Mouse (Mus musculus) brain, embryonic 18.5 days (tissue): ENCODE results near the gene Gm7929.
"Not testable (repeated sequence)": the region's sequence is repeated elsewhere in the genome, so short reads cannot be mapped to it uniquely, and the experiment has no call there.

Source experiments
- DNase-seq: peaks from one replicate; pipeline ENCODE4 v3.0.0-alpha.2; 2012; ENCODE audit warnings: low read depth, low spot score

The Gm7929 gene

DNA sequence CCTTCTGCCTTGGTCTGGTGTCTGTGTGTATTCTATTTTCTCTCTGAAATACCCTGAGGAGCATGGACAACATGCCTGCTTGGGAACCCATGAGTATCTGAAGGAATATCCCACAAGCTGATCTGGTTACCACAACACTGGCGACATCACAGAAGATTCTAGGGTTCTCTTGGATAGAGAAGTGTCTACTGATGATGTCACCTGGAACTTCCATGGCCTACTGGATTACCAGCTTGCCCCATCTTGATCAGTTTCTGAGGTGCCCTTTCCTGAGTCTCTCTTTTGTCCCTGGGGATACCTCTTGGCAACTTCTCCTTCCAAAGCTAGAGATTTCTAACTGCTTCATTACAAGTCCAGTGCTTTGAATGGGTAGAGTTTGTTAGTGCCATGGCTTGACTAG, at the start of gene Gm7929:
Gene Gm7929, minus strand, starts transcription at position 101 of the 400 bp plus-strand sequence.
- DNase-seq: not testable (repeated sequence)

DNA sequence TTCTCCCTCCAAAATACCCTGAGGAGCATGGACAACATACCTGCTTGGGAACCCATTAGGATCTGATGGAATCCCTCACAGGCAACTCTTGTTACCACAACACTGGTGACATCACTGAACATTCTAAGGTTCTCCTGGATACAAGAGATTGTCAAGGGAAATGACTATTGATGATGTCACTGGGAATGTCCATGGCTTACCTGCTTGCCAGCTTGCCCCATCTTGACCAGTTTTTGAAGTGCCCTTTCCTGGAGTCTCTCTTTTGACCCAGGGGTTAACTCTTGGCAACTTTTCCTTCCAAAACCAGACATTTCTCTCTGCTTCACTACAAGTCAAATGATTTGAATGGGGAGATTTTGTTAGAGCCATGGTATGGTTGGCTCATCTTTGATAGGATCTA, 21.9 kb upstream of the Gm7929 start, which contains the start of gene Gm47189:
Gene Gm47189, minus strand, starts transcription at position 101 of the 400 bp plus-strand sequence.
- not testable (repeated sequence) for DNase-seq

DNA sequence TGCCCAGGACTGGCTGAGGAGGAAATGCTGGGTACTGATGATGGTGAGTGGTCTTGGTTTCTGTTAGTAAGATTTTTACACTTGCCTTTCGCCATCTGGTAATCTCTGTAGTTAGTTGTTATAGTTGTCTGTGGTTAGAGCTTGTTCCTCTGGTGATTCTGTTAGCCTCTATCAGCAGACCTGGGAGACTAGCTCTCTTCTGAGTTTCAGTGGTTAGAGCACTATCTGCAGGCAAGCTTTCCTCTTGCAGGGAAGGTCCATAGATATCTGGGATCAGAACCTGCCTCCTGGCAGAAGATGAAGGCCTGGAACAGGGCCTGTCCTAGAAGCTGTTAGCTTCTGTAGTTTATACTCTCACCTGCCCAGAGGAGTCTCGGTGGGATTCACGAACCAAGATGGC, 5.5 kb upstream of the Gm7929 start:
- DNase-seq: not testable (repeated sequence)

DNA sequence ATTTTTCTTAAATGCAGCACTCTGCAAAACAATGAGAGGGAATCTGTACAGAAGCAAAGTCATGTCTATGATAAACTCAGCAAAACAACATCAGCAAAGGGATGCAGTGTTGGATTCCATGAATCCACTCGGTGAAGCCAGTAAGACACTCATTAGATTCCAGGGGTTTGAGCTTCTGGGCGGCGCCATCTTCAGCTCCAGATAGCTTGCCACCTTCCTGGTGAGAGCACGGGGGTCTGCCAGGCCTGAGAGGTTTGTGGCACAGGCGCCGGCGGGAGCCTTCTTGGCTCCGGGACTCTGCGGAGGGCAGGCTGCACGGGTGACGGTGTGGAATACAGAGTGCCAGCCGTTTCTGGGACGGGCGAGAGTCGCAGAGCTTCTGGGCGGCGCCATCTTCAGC, 27.0 kb downstream of the Gm7929 start:
- DNase-seq: not testable (repeated sequence)

DNA sequence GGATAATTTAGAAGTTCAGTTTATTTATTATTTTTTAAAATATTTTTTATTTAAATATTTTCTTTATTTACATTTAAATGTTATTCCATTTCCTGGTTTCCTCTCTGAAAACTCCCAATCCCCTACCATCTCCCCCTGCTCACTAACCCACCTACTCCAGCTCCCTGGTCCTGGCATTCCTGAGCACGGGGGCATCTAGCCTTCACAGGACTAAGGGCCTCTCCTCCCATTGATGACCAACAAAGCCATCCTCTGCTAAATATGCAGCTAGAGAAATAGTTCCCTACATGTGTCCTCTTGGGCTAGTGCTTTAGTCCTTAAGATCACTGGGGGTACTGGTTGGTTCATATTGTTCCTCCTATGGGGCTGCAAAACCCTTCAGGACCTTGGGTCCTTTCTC, 33.2 kb downstream of the Gm7929 start:
- DNase-seq: not testable (repeated sequence)

DNA sequence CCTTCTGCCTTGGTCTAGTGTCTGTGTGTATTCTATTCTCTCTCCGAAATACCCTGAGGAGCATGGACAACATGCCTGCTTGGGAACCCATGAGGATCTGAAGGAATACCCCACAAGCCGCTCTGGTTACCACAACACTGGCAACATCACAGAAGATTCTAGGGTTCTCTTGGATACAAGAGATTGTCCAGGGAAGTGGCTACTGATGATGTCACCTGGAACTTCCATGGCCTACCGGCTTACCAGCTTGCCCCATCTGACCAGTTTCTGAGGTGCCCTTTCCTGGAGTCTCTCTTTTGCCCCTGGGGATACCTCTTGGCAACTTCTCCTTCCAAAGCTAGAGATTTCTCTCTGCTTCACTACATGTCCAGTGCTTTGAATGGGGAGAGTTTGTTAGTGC, 48.6 kb downstream of the Gm7929 start, which contains the start of gene Gm8068:
Gene Gm8068, minus strand, starts transcription at position 101 of the 400 bp plus-strand sequence.
- not testable (repeated sequence) for DNase-seq
